Mouse (Mus musculus): ENCODE data around the gene Gm17018. TPM values are rescaled to one million over a fixed set of nuclear protein-coding genes. Genes with fewer than 3 reads are reported as not detected.

The Gm17018 gene
- polyA plus RNA-seq, 1 experiment from 2014 or later = 51.4 TPM

DNA sequence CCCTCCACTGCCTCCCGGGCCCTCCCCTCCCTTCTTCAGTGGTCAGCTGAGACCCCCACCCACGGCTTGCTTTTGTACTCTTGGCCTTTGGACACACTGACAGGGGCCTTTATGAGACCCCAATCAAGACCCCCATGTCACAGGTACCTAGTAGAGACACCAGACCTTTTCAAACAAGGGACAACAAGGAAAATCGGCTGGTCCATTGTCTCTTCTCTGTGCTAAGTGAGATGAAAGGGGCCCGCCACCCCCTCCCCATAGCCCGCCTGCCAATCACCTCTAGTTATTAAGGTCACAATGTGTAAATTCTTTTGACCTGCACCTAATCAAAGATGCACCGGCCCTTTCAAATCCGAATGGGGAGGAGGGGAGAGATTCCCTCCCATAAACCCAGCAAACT lies 56.3 kb downstream of the Gm17018 start:
- Histone ChIP-seq H3K27me3 (ENCODE audit: control insufficient read depth, insufficient read depth, low read length) (no peaks in the 10 kb centered on the region), H3K4me2 (replicated peaks; ENCODE audit: low read depth, low read length) (no peak overlapping the region), H3K36me3 (ENCODE audit: control insufficient read depth, insufficient read depth, low read length) (no peaks in the 10 kb centered on the region), H3K4me1 (ENCODE audit: control insufficient read depth, insufficient read depth, low read length) (peaks cover 27% of the 10 kb centered on the region), H3K27ac (ENCODE audit: low read depth, low read length) (no peak overlapping the region), H3K9ac (ENCODE audit: low read depth, low read length) (0 out of 2 replicates have a peak overlapping the region, but pooled peaks have one; percentile 2), H3K9me3 (ENCODE audit: control insufficient read depth, low read length) (no peaks in the 10 kb centered on the region), H3K4me3 (ENCODE audit: low read length) (no peak overlapping the region)
- no peak for ATAC-seq (ENCODE audit: low FRiP score, low TSS enrichment)
- WGBS = 34% methylated on average over 7 of the region's 7 CpGs

DNA sequence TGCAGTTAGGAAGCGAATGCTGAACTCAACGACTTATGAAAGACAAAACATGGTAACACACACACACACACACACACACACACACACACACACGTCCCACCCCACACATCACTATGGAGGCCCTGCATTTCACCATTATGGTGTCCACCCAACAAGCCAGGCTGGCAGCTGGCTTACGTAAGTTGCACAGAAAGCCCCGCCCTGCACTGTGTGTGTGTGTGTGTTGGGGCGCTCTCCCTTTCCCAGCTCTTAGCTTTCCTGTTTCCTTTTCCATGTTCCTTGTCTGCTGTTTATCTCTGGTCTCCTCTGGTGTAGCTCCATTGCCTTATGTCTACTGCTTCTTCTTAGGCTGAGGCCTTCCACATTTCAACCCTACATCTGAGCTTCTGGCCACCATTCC lies 57.8 kb downstream of the Gm17018 start:
- no peak overlapping the region for H3K4me2 ChIP-seq (replicated peaks; ENCODE audit: low read depth, low read length)
- WGBS = 86% methylated on average over 6 of the region's 6 CpGs
- peaks cover 33% of the 10 kb centered on the region for H3K4me1 ChIP-seq (ENCODE audit: control insufficient read depth, insufficient read depth, low read length)
- H3K9ac ChIP-seq (ENCODE audit: low read depth, low read length) = no peak overlapping the region
- H3K36me3 ChIP-seq (ENCODE audit: control insufficient read depth, insufficient read depth, low read length) = no peaks in the 10 kb centered on the region
- H3K27ac ChIP-seq (ENCODE audit: low read depth, low read length) = no peak overlapping the region
- H3K27me3 ChIP-seq (ENCODE audit: control insufficient read depth, insufficient read depth, low read length) = no peaks in the 10 kb centered on the region
- no peaks in the 10 kb centered on the region for H3K9me3 ChIP-seq (ENCODE audit: control insufficient read depth, low read length)
- ATAC-seq (ENCODE audit: low FRiP score, low TSS enrichment) = no peak
- no peak overlapping the region for H3K4me3 ChIP-seq (ENCODE audit: low read length)

DNA sequence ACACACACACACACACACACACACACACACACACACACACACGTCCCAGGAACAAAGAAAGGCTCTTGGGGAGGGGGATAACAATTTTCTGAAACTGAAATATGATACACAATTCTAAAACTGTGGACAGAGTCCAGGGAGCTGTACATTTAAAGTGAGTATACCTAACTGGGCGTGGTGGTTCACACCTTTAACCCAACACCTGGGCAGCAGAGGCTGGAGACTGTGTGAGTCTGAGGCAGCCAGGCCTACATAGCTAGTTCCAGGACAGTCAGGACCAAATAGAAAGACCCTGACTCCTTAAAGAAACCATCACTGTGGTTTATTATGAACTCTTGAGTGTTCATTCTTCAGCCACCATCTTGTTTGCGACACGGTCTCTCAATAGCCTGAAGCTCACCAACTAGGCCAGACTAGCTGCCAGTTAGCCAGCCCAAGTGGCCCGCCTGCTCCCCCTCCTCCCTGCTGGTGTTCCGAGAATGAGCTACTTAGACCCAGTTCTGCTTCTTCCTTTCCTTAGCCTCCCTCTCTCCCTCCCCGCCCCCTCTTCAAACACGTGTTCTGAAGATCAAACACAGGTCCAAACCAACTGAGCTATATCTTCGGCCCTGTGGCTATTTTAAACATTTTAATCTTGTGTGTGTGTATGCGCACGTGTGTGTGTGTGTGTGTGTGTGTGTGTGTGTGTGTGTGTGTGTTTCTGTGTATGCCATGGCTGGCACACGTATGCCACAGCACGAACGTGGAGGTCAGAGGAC lies 59.5 kb downstream of the Gm17018 start:
- Histone ChIP-seq H3K27me3 (ENCODE audit: control insufficient read depth, insufficient read depth, low read length) (no peaks in the 10 kb centered on the region), H3K9me3 (ENCODE audit: control insufficient read depth, low read length) (no peaks in the 10 kb centered on the region), H3K4me3 (ENCODE audit: low read length) (no peak overlapping the region), H3K4me1 (ENCODE audit: control insufficient read depth, insufficient read depth, low read length) (peaks cover 31% of the 10 kb centered on the region), H3K36me3 (ENCODE audit: control insufficient read depth, insufficient read depth, low read length) (no peaks in the 10 kb centered on the region), H3K27ac (ENCODE audit: low read depth, low read length) (no peak overlapping the region), H3K4me2 (replicated peaks; ENCODE audit: low read depth, low read length) (no peak overlapping the region), H3K9ac (ENCODE audit: low read depth, low read length) (no peak overlapping the region)
- ATAC-seq (ENCODE audit: low FRiP score, low TSS enrichment) = no peak
- WGBS = 82% methylated on average over 14 of the region's 14 CpGs

- H3K4me2 ChIP-seq (replicated peaks; ENCODE audit: low read depth, low read length) = no peak overlapping the region
- ATAC-seq (ENCODE audit: low FRiP score, low TSS enrichment) = peak; percentile 79
- no peaks in the 10 kb centered on the region for H3K27me3 ChIP-seq (ENCODE audit: control insufficient read depth, insufficient read depth, low read length)
- H3K36me3 ChIP-seq (ENCODE audit: control insufficient read depth, insufficient read depth, low read length) = no peaks in the 10 kb centered on the region; the same call in 1 of the 2 replicates
- peak overlapping the region; percentile 6; the same call in 1 of the 2 replicates for H3K27ac ChIP-seq (ENCODE audit: low read depth, low read length)
- H3K9ac ChIP-seq (ENCODE audit: low read depth, low read length) = no peak overlapping the region
- H3K4me1 ChIP-seq (ENCODE audit: control insufficient read depth, insufficient read depth, low read length) = peaks cover 20% of the 10 kb centered on the region
- no peaks in the 10 kb centered on the region for H3K9me3 ChIP-seq (ENCODE audit: control insufficient read depth, low read length)
- H3K4me3 ChIP-seq (ENCODE audit: low read length) = no peak overlapping the region
- WGBS = 28% methylated on average over 7 of the region's 7 CpGs
Measured at GRCm38 (mm10) chr19:45621061-45621460, 60.6 kb downstream of the Gm17018 start.

- H3K4me3 ChIP-seq (ENCODE audit: low read length) = no peak overlapping the region
- no peak overlapping the region for H3K9ac ChIP-seq (ENCODE audit: low read depth, low read length)
- peak overlapping the region; percentile 6; the same call in 1 of the 2 replicates for H3K27ac ChIP-seq (ENCODE audit: low read depth, low read length)
- ATAC-seq (ENCODE audit: low FRiP score, low TSS enrichment) = peak; percentile 83
- no peaks in the 10 kb centered on the region for H3K9me3 ChIP-seq (ENCODE audit: control insufficient read depth, low read length)
- H3K27me3 ChIP-seq (ENCODE audit: control insufficient read depth, insufficient read depth, low read length) = no peaks in the 10 kb centered on the region
- H3K4me1 ChIP-seq (ENCODE audit: control insufficient read depth, insufficient read depth, low read length) = peaks cover 17% of the 10 kb centered on the region; the same call in 1 of the 2 replicates
- no peaks in the 10 kb centered on the region; the same call in 1 of the 2 replicates for H3K36me3 ChIP-seq (ENCODE audit: control insufficient read depth, insufficient read depth, low read length)
- WGBS = 22% methylated on average over 5 of the region's 5 CpGs
- H3K4me2 ChIP-seq (replicated peaks; ENCODE audit: low read depth, low read length) = no peak overlapping the region
Measured at GRCm38 (mm10) chr19:45622144-45622543, 61.7 kb downstream of the Gm17018 start.

DNA sequence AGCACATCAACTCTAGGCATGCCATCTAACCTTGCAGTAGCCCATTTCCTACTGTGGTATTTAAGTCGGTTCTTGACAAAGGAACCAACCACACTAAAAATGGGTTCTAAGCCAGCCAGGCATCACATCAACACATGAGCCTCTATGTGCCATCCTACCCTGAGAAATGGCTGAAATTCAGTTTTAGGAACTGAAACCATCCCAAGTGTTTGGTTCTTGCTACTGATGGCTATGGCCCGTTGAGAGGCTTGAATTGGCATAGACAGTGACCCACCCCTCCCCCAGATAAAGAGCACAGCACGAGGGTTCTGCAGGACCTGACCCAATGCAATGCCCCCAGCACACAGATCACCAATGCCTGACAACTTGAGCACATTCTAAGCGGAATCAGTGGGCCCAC lies 63.3 kb downstream of the Gm17018 start:
- peaks cover 17% of the 10 kb centered on the region; the same call in 1 of the 2 replicates for H3K4me1 ChIP-seq (ENCODE audit: control insufficient read depth, insufficient read depth, low read length)
- ATAC-seq (ENCODE audit: low FRiP score, low TSS enrichment) = no peak

DNA sequence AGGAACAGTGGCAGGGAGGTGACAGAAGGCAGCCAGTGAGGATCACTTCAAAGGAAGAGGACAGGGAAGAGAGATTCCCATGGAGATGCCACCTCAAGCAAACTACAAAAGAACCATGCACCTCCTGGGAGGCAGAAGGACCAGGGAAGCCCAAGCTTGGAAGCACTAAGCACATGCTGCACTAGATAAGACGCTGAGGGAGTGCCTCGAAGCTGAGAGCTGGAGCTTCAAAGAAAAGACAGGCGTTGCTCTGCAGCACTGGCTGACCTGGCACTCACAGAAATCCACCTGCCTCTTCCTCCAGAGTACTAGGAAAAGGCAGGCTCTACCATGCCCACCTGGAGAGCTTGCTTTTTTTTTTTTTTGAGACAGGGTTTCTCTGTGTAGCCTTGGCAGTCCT lies 66.6 kb downstream of the Gm17018 start:
- no peak overlapping the region for H3K4me2 ChIP-seq (replicated peaks; ENCODE audit: low read depth, low read length)
- H3K27me3 ChIP-seq (ENCODE audit: control insufficient read depth, insufficient read depth, low read length) = no peaks in the 10 kb centered on the region
- H3K27ac ChIP-seq (ENCODE audit: low read depth, low read length) = no peak overlapping the region
- no peaks in the 10 kb centered on the region for H3K9me3 ChIP-seq (ENCODE audit: control insufficient read depth, low read length)
- 29% methylated on average over 3 of the region's 3 CpGs for WGBS
- no peaks in the 10 kb centered on the region; the same call in 1 of the 2 replicates for H3K36me3 ChIP-seq (ENCODE audit: control insufficient read depth, insufficient read depth, low read length)
- H3K4me1 ChIP-seq (ENCODE audit: control insufficient read depth, insufficient read depth, low read length) = peaks cover 9% of the 10 kb centered on the region; the same call in 1 of the 2 replicates
- H3K9ac ChIP-seq (ENCODE audit: low read depth, low read length) = no peak overlapping the region
- no peak overlapping the region for H3K4me3 ChIP-seq (ENCODE audit: low read length)
- ATAC-seq (ENCODE audit: low FRiP score, low TSS enrichment) = no peak

More for the DNA sequence above, 63.3 kb downstream of the Gm17018 start:
- Histone ChIP-seq H3K4me2 (replicated peaks; ENCODE audit: low read depth, low read length) (no peak overlapping the region), H3K36me3 (ENCODE audit: control insufficient read depth, insufficient read depth, low read length) (no peaks in the 10 kb centered on the region; the same call in 1 of the 2 replicates), H3K4me3 (ENCODE audit: low read length) (no peak overlapping the region), H3K27ac (ENCODE audit: low read depth, low read length) (no peak overlapping the region), H3K27me3 (ENCODE audit: control insufficient read depth, insufficient read depth, low read length) (no peaks in the 10 kb centered on the region), H3K9ac (ENCODE audit: low read depth, low read length) (no peak overlapping the region), H3K9me3 (ENCODE audit: control insufficient read depth, low read length) (no peaks in the 10 kb centered on the region)
- 78% methylated on average over 4 of the region's 4 CpGs for WGBS

DNA sequence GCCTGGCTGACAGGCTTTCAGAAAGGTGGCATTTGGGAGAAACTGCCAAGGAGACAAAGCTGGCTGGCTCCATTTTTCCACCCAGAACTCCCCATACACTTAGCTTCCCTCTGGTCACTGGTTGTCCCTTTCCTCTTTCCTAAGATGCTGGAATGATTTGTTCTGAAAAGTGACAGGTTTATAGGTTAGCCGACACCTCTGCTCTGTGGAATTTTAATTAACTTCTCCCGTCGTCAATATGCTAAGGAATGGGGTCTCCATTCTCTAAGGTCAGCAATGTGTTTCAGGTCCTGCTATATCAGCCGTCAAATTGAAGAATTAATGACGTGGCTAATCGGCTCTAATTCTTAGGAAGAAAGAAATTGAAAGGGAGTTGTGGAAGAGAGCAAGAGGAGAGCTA lies 68.2 kb downstream of the Gm17018 start:
- H3K4me3 ChIP-seq (ENCODE audit: low read length) = no peak overlapping the region
- H3K4me1 ChIP-seq (ENCODE audit: control insufficient read depth, insufficient read depth, low read length) = 0 out of 2 replicates have a peak, but pooled peaks cover 4% of the 10 kb centered on the region
- peak overlapping the region; percentile 30; the same call in 1 of the 2 replicates for H3K27ac ChIP-seq (ENCODE audit: low read depth, low read length)
- no peak overlapping the region for H3K9ac ChIP-seq (ENCODE audit: low read depth, low read length)
- 18% methylated on average over 6 of the region's 6 CpGs for WGBS
- H3K4me2 ChIP-seq (replicated peaks; ENCODE audit: low read depth, low read length) = no peak overlapping the region
- H3K27me3 ChIP-seq (ENCODE audit: control insufficient read depth, insufficient read depth, low read length) = no peaks in the 10 kb centered on the region
- ATAC-seq (ENCODE audit: low FRiP score, low TSS enrichment) = peak; percentile 71
- H3K36me3 ChIP-seq (ENCODE audit: control insufficient read depth, insufficient read depth, low read length) = no peaks in the 10 kb centered on the region; the same call in 1 of the 2 replicates
- H3K9me3 ChIP-seq (ENCODE audit: control insufficient read depth, low read length) = no peaks in the 10 kb centered on the region

DNA sequence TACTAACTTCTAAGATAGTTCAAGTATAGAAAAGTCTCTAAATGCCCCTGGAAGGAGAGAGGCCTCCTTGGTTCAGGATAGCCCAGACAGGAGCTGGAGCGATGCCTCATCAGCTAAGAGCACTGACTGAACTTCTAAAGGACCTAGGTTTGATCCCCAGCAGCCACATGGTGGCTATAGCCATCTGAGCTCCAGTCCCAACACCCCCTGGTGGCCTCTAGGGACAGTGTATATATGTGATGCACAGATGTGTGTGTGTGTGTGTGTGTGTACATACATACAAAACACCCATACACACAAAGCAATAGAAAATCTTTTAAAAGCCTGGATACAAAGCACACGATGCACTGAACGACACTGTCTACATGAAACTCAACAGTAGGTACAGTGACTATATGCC lies 68.8 kb downstream of the Gm17018 start:
- 0 out of 2 replicates have a peak overlapping the region, but pooled peaks have one; percentile 42 for H3K27ac ChIP-seq (ENCODE audit: low read depth, low read length)
- no peak overlapping the region for H3K4me2 ChIP-seq (replicated peaks; ENCODE audit: low read depth, low read length)
- no peak overlapping the region for H3K9ac ChIP-seq (ENCODE audit: low read depth, low read length)
- ATAC-seq (ENCODE audit: low FRiP score, low TSS enrichment) = 0 out of 2 replicates have a peak, but pooled peaks have one; percentile 56
- 0 out of 2 replicates have a peak, but pooled peaks cover 4% of the 10 kb centered on the region for H3K4me1 ChIP-seq (ENCODE audit: control insufficient read depth, insufficient read depth, low read length)
- 90% methylated on average over 3 of the region's 3 CpGs for WGBS
- no peaks in the 10 kb centered on the region for H3K9me3 ChIP-seq (ENCODE audit: control insufficient read depth, low read length)
- no peak overlapping the region for H3K4me3 ChIP-seq (ENCODE audit: low read length)
- H3K27me3 ChIP-seq (ENCODE audit: control insufficient read depth, insufficient read depth, low read length) = no peaks in the 10 kb centered on the region
- peaks cover 1% of the 10 kb centered on the region; the same call in 1 of the 2 replicates for H3K36me3 ChIP-seq (ENCODE audit: control insufficient read depth, insufficient read depth, low read length)
